Mouse (Mus musculus) heart, postnatal 4 days (tissue): ENCODE measurements around the gene Deaf1. TPM values are rescaled to one million over a fixed set of nuclear protein-coding genes. Genes with fewer than 3 reads are reported as not detected.

Source experiments
- DNase-seq: peaks from one replicate; pipeline ENCODE4 v3.0.0; 2021
- total RNA-seq, 2 experiments: library from RNA; stranded (reverse); gene quantifications; 2 replicates each; pipeline ENCODE4 v1.2.3; 2021

The Deaf1 gene
- 10 to 100 TPM; 27.8 to 30.6 TPM for total RNA-seq

DNA sequence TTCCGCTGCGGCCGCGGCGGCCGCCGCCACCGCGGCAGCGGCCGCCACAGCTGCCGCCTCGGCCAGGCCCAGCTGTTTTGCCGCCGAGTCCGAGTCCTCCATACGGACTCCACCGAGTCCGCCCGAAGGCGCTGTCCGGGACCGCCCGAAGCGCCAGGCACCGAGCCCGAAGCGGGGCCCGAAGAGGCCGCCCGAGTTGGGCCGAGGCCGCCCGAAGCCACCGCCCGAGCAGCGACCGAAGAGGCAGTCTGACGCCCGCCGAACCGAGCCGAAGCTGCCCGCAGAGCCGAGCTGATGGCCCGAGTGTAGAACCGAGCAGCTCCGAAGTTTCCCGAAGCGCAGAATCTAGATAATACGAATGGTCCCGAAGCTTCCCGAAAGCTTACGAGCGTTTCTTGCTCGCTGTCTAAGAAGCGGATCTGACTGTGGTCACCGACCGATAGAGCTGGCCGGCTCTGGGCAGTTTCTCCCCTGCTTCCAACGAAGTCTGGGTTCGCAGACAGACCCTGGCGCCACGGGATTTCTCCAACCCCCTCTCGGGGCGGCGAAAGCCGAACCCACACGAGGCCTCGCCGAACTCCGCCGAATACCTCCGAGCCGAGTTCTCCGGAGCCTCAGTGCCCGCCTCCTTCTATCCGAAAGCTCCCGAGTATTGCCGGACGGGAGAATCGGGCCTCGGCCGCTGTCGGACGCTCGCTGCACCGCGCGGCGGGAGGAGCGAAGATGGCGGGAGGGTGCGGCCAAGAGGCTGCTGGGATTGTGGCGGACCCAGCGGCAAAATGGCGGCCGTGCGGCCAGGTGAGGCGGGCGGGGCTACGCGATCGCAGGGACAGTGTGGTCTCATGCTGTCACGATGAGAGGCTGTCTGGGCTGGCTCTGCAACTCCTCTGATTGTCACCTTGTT, at the start of gene Deaf1, which contains the start of gene Tmem80:
TSS of gene Deaf1 (minus strand) at position 222 of the 904 bp plus-strand sequence.
TSS of gene Tmem80 (plus strand) at position 271 of the 904 bp plus-strand sequence.
- peak; percentile 99 for DNase-seq

- DNase-seq = no peak
These were observed 46.9 kb upstream of the Deaf1 start for GRCm38 (mm10) chr7:141374399-141374798.

- no peak for DNase-seq
These were observed 46.1 kb upstream of the Deaf1 start for GRCm38 (mm10) chr7:141373611-141374010.

- DNase-seq = no peak
These were observed 44.6 kb upstream of the Deaf1 start for GRCm38 (mm10) chr7:141371942-141372595.

GRCm38 (mm10) chr7:141369918-141370317, 42.4 kb upstream of the Deaf1 start:
- DNase-seq = no peak

DNA sequence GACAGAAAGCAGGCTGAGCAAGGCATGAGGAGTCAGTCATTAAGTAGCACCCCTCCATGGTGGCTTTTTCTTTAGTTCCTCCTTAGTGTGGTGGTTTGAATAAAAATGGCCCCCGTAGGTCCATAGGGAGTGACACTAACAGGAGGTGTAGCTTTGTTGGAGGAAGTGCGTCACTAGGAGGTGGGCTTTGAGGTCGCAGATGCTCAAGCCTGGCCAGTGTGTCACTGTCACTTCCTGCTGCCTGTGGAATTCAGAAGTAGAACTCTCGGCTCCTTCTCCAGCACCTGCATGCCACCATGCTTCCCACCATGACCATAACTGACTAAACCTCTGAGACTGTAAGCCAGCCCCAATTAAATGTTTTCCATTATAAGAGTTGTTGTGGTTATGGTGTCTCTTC, 39.9 kb upstream of the Deaf1 start:
- no peak for DNase-seq

DNA sequence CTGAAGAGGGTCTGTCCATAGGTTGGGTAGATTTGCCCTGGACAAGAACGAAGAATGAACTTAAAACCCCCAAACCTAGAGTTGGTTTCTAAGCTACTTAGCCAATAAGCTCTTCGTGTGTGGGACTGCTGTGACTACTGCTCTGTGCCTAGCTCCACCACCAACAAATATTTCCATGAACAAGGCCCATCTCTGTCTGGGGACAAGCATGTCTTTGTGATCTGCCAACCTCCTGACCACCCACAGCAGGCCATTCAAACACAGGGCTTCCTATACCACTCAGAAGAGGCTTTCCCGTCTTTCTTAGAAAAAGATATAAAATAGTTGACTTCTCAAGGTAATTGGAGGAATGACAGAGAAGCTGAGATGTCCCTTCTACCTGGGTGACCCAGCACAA, 37.6 kb upstream of the Deaf1 start:
- no peak for DNase-seq

GRCm38 (mm10) chr7:141364349-141365048, 37.0 kb upstream of the Deaf1 start:
- no peak for DNase-seq

DNA sequence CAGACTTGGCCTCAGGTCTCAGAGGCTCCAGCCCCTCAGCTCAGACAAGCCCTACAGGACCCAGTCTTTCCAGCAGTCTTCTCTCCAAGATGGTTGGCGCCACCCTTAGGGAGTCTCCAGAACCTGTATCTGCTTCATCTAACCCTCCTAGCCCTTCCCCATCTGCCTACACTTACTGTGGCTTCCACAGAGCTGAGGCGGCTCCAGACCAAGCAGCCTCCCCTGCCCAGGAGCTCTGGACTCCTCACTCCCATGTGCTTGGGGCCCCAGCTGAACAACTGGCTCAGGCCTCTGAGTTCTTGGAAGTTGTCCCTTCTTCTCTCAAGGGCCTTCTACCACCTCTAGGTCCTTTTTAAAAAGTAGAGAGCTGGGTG, 36.2 kb upstream of the Deaf1 start:
- DNase-seq = no peak

DNA sequence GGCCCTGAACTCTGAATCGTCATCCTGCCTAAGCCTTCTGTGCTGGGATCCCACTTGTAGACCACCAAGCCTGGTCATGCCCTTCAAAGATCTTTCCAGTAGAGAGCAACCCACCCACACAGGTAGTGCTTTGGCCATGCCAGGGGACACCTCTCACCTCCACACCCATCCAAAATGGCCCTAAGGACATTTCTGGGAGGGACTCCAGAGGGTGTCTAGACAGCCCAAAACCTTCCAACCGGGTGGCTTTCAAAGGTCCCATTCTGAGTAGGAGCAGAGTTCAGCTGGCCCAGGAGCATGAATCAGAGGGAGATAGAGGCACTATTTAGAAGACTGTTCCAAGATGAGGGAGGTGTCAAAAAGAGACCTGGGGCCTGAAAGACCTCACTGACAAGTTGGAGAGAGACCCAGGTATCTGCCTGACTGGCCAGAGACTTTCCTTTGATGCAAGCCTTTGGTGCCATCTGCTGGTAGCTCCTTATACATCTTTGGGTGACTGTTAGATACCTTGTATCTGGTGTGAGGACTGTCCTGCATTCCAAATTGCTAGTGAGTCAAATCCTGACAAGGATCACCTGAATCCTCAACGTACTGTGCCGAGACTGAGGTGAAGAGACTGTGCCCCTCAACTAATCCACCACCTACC, 35.7 kb upstream of the Deaf1 start:
- DNase-seq = peak; percentile 81

GRCm38 (mm10) chr7:141361510-141361909, 34.0 kb upstream of the Deaf1 start:
- DNase-seq = no peak

GRCm38 (mm10) chr7:141356971-141357370, 29.5 kb upstream of the Deaf1 start:
- DNase-seq = no peak

GRCm38 (mm10) chr7:141355626-141356326, 28.3 kb upstream of the Deaf1 start:
- no peak for DNase-seq

DNA sequence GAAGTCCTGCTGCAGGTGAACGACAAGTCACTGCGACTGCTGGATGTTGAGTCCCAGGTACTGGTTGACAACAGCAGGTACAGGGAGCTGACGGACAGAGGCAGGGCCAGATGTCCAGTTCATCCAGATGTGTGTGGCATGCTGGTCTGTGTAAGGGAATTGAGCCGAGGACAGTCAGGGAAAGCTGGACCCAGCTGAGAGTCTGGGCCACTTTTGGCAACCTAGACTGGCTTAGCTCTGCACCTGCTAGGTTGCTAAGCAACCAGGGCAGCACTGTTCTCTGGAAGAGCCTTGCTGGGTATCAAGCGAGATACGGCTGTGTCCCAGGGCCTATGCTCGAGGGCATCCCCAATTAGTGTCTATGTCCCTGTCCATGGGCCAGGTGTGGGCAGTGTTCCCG, 27.6 kb upstream of the Deaf1 start:
- DNase-seq = no peak

DNA sequence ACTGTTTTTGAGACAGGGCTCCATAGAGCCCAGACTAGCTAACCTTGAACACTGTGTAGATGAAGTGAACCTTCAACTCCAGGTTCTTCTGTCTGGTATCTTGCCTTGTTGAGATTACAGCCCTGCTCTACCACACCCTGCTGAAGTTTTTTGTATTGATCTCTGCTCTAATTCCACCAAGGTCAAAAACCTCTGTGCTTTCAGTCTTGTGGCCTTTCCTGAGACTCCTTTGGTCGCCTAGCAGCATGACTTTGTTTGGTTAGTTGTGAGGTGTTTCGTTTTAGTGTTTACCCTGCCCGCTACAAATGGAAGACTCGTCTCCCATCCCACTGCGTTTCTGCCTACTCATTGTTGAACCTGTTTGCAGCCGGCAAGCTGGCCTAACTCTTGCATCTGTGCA, 23.6 kb upstream of the Deaf1 start:
- no peak for DNase-seq

DNA sequence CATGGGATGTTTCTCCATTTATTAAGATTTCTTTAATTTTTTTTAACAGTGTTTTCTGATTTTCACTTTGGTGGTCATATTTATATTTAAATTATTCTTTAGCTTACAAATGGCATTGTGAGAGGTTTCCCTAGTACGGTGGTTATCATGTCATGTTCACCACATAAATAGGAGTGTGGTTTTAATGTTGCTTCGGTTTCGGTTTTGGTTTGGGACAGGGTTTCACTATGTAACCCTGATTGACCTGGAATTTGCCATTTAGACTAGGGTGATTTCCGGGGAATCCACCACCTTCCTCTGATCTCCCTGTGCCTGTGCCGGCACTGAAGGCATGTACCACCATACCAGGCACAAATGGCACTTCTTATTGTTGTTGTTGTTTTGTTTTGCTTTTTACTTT, 17.3 kb upstream of the Deaf1 start:
- DNase-seq = no peak

DNA sequence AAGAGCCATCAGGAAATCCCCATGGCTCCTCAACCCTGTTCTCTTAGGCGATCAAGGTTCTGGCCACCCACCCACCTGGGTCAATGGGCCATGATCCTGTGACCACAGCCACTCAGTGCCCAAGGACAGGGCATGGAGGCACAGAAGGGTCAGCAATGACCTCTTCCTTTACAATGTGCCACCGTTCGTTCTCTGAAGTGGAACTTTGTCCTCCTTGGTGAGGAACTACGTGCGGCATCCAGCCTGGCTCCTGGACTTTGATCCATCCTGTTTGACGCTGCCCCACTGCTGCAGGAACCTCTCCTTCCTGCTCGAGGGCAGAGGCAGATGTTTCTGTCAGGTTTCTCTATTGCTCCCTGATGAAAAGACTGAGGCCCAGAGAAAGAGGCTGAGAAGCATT, 16.2 kb upstream of the Deaf1 start:
- no peak for DNase-seq

DNA sequence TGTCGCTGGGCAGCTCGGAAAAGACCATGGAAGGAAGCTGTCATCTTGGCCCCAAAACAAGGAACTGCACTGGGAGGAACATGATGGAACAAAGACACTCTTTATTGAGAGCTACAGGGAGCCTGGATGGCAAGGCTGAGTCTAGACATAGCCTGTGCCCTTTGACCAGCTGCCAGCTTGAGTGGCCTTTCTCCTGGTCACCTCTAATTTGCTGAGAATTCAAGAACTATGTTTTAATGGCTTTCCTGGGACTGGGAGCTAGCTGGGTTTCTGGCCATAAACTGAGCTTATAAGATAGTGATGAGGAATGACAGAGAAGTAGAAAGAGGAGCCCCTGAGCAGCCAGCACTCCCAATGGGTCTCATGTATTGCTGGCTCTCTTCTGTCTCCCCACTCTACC, 15.7 kb upstream of the Deaf1 start:
- DNase-seq = no peak

- DNase-seq = peak; percentile 2
These were observed 14.3 kb upstream of the Deaf1 start for GRCm38 (mm10) chr7:141341689-141342226.

- DNase-seq = no peak
These were observed 13.0 kb upstream of the Deaf1 start for GRCm38 (mm10) chr7:141340476-141340875.

- DNase-seq = no peak
These were observed 12.5 kb upstream of the Deaf1 start for GRCm38 (mm10) chr7:141340023-141340422.
